Mouse (Mus musculus) heart, postnatal 0 days (tissue): Measurements from ENCODE around the gene Lrriq3. TPM values are rescaled to one million over a fixed set of nuclear protein-coding genes. Genes with fewer than 3 reads are reported as not detected.

Experiments used
- ATAC-seq: fragments of 200-750 bp; cut with Nextera tagmentation; 2 replicates; pipeline ENCODE4 v1.8.0; 2017; ENCODE audit warnings: low read depth, moderate number of reproducible peaks, moderate library complexity; ENCODE audit not compliant: insufficient read depth
- DNase-seq: peaks from one replicate; pipeline ENCODE4 v3.0.0-alpha.2; 2016; ENCODE audit warnings: low spot score
- H3K27ac ChIP-seq: fragments of 300-500 bp; sonication (generic); 2 replicates; pipeline ENCODE4 v1.5.1; 2014; ENCODE audit warnings: low read depth, mild to moderate bottlenecking
- H3K27me3 ChIP-seq: fragments of 300-500 bp; sonication (generic); 2 replicates; pipeline ENCODE4 v1.6.1; 2014; ENCODE audit warnings: low read length, mixed read lengths; ENCODE audit not compliant: control insufficient read depth, insufficient read depth
- H3K36me3 ChIP-seq: fragments of 300-500 bp; sonication (generic); replicated peaks from 2 replicates; pipeline ENCODE4 v1.6.1; 2014; ENCODE audit warnings: low read length, mixed read lengths; ENCODE audit not compliant: control insufficient read depth, insufficient read depth
- H3K4me1 ChIP-seq: fragments of 300-500 bp; sonication (generic); 2 replicates; pipeline ENCODE4 v1.6.1; 2014; ENCODE audit warnings: antibody characterized with exemption; ENCODE audit not compliant: control insufficient read depth, insufficient read depth
- H3K4me2 ChIP-seq: fragments of 300-500 bp; sonication (generic); 2 replicates; pipeline ENCODE4 v1.6.1; 2014; ENCODE audit warnings: low read depth, mild to moderate bottlenecking, low read length, moderate library complexity
- H3K4me3 ChIP-seq: fragments of 300-500 bp; sonication (generic); 2 replicates; pipeline ENCODE4 v1.5.1; 2014; ENCODE audit warnings: low read depth, low read length
- H3K9ac ChIP-seq: fragments of 300-500 bp; sonication (generic); replicated peaks from 2 replicates; pipeline ENCODE4 v1.6.1; 2014; ENCODE audit warnings: low read depth, low read length, mixed read lengths
- H3K9me3 ChIP-seq: fragments of 300-500 bp; sonication (generic); replicated peaks from 2 replicates; pipeline ENCODE4 v1.6.1; 2016; ENCODE audit warnings: low read length; ENCODE audit not compliant: control insufficient read depth
- CTCF ChIP-seq: IDR thresholded peaks from 2 replicates; pipeline ENCODE4 v1.5.1; 2016; ENCODE audit warnings: antibody characterized with exemption, control low read depth, low read depth
- EP300 ChIP-seq: IDR thresholded peaks from 2 replicates; pipeline ENCODE4 v1.6.1; 2016; ENCODE audit warnings: antibody characterized with exemption, low read depth
- WGBS: fragments of 180-500 bp; shearing (Covaris S2); extraction: QIAGEN DNeasy Blood & Tissue Kit; methylation state at CpG from one replicate; pipeline ENCODE4 v1.1.7; 2014; 5-methylcytosine and 5-hydroxymethylcytosine counted together
- polyA plus RNA-seq: library from polyadenylated mRNA; unstranded; fragments of >200 nt; fragmentation: Nextera tagmentation; extraction: Ambion mirVana; gene quantifications from 2 replicates; pipeline ENCODE4 v1.2.1, GENCODE M21; 2015
- total RNA-seq: library from RNA; depleted of rRNA; stranded (reverse); fragments of >200 nt; gene quantifications from 2 replicates; pipeline ENCODE4 v1.2.3, GENCODE M21; 2014; ENCODE audit warnings: low replicate concordance; rRNA removed

The Lrriq3 gene
- total RNA-seq (not detected in 2 replicates), polyA plus RNA-seq (0.66 and 1.2 TPM in 2 replicates)

GRCm38 (mm10) chr3:155093116-155093956, at the start of gene Lrriq3, which contains the start of gene Fpgt:
TSS of gene Lrriq3 (plus strand) at chr3:155093434.
TSS of gene Fpgt (minus strand) at chr3:155093403.
- WGBS: 1% methylated on average over 47 of the region's 47 CpGs
- ATAC-seq (peak; percentile 99), DNase-seq (peak; percentile 91)
- H3K27ac ChIP-seq: peak within 1 kb of the TSS; percentile 85
- H3K27me3 ChIP-seq: no peaks in the 10 kb centered on the region
- TF ChIP-seq EP300 (no peak), CTCF (no peak)
- H3K4me2 ChIP-seq: peak within 1 kb of the TSS; percentile 80
- peaks cover 14% of the 10 kb centered on the region; the same call in 1 of the 2 replicates for H3K36me3 ChIP-seq
- peaks cover 19% of the 10 kb centered on the region; the same call in 1 of the 2 replicates for H3K4me1 ChIP-seq
- H3K9ac ChIP-seq: peak within 1 kb of the TSS; percentile 79
- H3K9me3 ChIP-seq: no peaks in the 10 kb centered on the region
- peak within 1 kb of the TSS; percentile 72 for H3K4me3 ChIP-seq

GRCm38 (mm10) chr3:155052021-155052420, 41.2 kb upstream of the Lrriq3 start:
- H3K27ac ChIP-seq: no peak overlapping the region
- TF ChIP-seq EP300 (no peak), CTCF (no peak)
- no peaks in the 10 kb centered on the region for H3K36me3 ChIP-seq
- H3K27me3 ChIP-seq: no peaks in the 10 kb centered on the region
- DNase-seq (no peak), ATAC-seq (no peak)
- H3K4me1 ChIP-seq: no peaks in the 10 kb centered on the region; the same call in 1 of the 2 replicates
- H3K9me3 ChIP-seq: no peaks in the 10 kb centered on the region
- H3K9ac ChIP-seq: no peak overlapping the region
- peak overlapping the region; percentile 41 for H3K4me2 ChIP-seq
- no peak overlapping the region for H3K4me3 ChIP-seq

GRCm38 (mm10) chr3:155053189-155053588, 40.0 kb upstream of the Lrriq3 start:
- Histone ChIP-seq H3K4me1 (no peaks in the 10 kb centered on the region; the same call in 1 of the 2 replicates), H3K4me2 (peak overlapping the region; percentile 70), H3K9ac (peak overlapping the region; percentile 12; the same call in 1 of the 2 replicates), H3K36me3 (no peaks in the 10 kb centered on the region), H3K9me3 (no peaks in the 10 kb centered on the region), H3K27me3 (no peaks in the 10 kb centered on the region), H3K4me3 (peak overlapping the region; percentile 44), H3K27ac (peak overlapping the region; percentile 58)
- ATAC-seq: no peak
- DNase-seq: no peak
- no peak for TF ChIP-seq EP300
- no peak for TF ChIP-seq CTCF
- WGBS: 44% methylated on average over 1 of the region's 1 CpGs

- Histone ChIP-seq H3K27me3 (no peaks in the 10 kb centered on the region), H3K4me3 (peak within 1 kb of the TSS; percentile 48), H3K27ac (peak within 1 kb of the TSS; percentile 96), H3K9me3 (no peaks in the 10 kb centered on the region), H3K36me3 (no peaks in the 10 kb centered on the region), H3K4me1 (no peaks in the 10 kb centered on the region; the same call in 1 of the 2 replicates), H3K4me2 (peak within 1 kb of the TSS; percentile 70), H3K9ac (peak within 1 kb of the TSS; percentile 55)
- DNase-seq: peak; percentile 86
- peak; percentile 93 for ATAC-seq
- 27% methylated on average over 6 of the region's 6 CpGs for WGBS
- no peak for TF ChIP-seq EP300
- no peak for TF ChIP-seq CTCF
These were observed 37.9 kb upstream of the Lrriq3 start, which contains the start of gene Tnni3k for GRCm38 (mm10) chr3:155055231-155055916. TSS of gene Tnni3k (minus strand) at chr3:155055407.

- peak overlapping the region; percentile 96 for H3K27ac ChIP-seq
- no peaks in the 10 kb centered on the region for H3K9me3 ChIP-seq
- H3K27me3 ChIP-seq: no peaks in the 10 kb centered on the region
- H3K4me1 ChIP-seq: no peaks in the 10 kb centered on the region; the same call in 1 of the 2 replicates
- H3K4me3 ChIP-seq: no peak overlapping the region
- TF ChIP-seq CTCF: no peak
- no peak for ATAC-seq
- no peak for DNase-seq
- H3K36me3 ChIP-seq: no peaks in the 10 kb centered on the region
- no peak overlapping the region for H3K4me2 ChIP-seq
- no peak overlapping the region for H3K9ac ChIP-seq
These were observed 36.6 kb upstream of the Lrriq3 start for GRCm38 (mm10) chr3:155056606-155057005.
